Mouse (Mus musculus) embryonic fibroblast, embryonic 13.5 days (primary cell): ENCODE measurements around the gene Ints5. TPM values are rescaled to one million over a fixed set of nuclear protein-coding genes. Genes with fewer than 3 reads are reported as not detected.

ENCODE experiments used
- H3K27ac ChIP-seq: 2 replicates; pipeline ENCODE4 v1.5.1; 2012; ENCODE audit warnings: low read length, control low read depth, inconsistent platforms; ENCODE audit not compliant: insufficient read depth
- H3K4me1 ChIP-seq: 2 replicates; pipeline ENCODE4 v1.6.1; 2011; ENCODE audit warnings: low read length; ENCODE audit not compliant: control insufficient read depth, insufficient read depth
- H3K4me3 ChIP-seq: 2 replicates; pipeline ENCODE4 v1.5.1; 2011; ENCODE audit warnings: mild to moderate bottlenecking, control low read depth, low read length; ENCODE audit not compliant: insufficient read depth
- CTCF ChIP-seq: IDR thresholded peaks from 2 replicates; pipeline ENCODE4 v1.5.1; 2011; ENCODE audit warnings: mild to moderate bottlenecking, control low read depth, low read length, moderate library complexity, borderline replicate concordance; ENCODE audit not compliant: insufficient read depth
- POLR2A ChIP-seq: IDR thresholded peaks from 2 replicates; pipeline ENCODE4 v1.6.1; 2011; ENCODE audit warnings: low read depth, mild to moderate bottlenecking, control low read depth, low read length, moderate library complexity
- polyA plus RNA-seq: library from polyadenylated mRNA; stranded (reverse); fragments of >200 nt; gene quantifications from 2 replicates; pipeline ENCODE4 v1.2.4, GENCODE M21; 2011; ENCODE audit warnings: low read depth; ENCODE audit not compliant: missing spikeins, insufficient read length

Ints5 gene
- polyA plus RNA-seq, 1 experiment: 20.2 TPM

GRCm38 (mm10) chr19:8903412-8903811, 10.6 kb downstream of the Ints5 start:
- H3K4me3 ChIP-seq: no peak overlapping the region
- no peak overlapping the region for H3K27ac ChIP-seq
- H3K4me1 ChIP-seq: no peaks in the 10 kb centered on the region
- TF ChIP-seq POLR2A: no peak
- no peak for TF ChIP-seq CTCF

GRCm38 (mm10) chr19:8908531-8908930, 15.7 kb downstream of the Ints5 start:
- H3K4me1 ChIP-seq: no peaks in the 10 kb centered on the region
- TF ChIP-seq CTCF: no peak
- TF ChIP-seq POLR2A: no peak

DNA sequence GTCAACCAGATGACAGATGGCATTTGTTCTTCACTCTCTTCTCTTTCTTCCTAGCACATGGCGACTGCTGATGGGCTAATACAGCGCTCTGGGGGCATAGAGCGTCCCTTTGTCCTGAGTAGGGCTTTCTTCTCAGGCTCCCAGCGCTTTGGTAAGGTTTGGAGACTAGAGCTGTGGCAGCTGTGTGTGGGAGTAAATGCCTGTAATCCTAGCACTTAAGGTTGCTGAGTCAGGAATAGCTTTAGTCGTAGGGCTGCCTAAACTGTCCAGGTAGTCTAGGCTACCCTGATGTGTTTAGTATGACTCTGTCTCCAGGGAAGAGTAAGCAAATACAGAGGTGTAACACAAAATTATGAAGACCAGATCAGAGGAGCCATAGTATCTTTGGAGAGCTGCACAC, 19.0 kb downstream of the Ints5 start:
- Histone ChIP-seq H3K4me1 (no peaks in the 10 kb centered on the region), H3K4me3 (no peak overlapping the region), H3K27ac (no peak overlapping the region)
- TF ChIP-seq POLR2A (no peak), CTCF (no peak)

More at GRCm38 (mm10) chr19:8908531-8908930, 15.7 kb downstream of the Ints5 start:
- Histone ChIP-seq H3K4me3 (no peak overlapping the region), H3K27ac (no peak overlapping the region)

GRCm38 (mm10) chr19:8914212-8914611, 21.4 kb downstream of the Ints5 start:
- no peak overlapping the region for H3K27ac ChIP-seq
- H3K4me1 ChIP-seq: no peaks in the 10 kb centered on the region
- H3K4me3 ChIP-seq: no peak overlapping the region
- TF ChIP-seq POLR2A: no peak
- TF ChIP-seq CTCF: no peak

GRCm38 (mm10) chr19:8919000-8919399, 26.2 kb downstream of the Ints5 start:
- H3K4me3 ChIP-seq: no peak overlapping the region
- H3K4me1 ChIP-seq: 0 out of 2 replicates have a peak, but pooled peaks cover 4% of the 10 kb centered on the region
- no peak overlapping the region for H3K27ac ChIP-seq
- TF ChIP-seq CTCF (no peak), POLR2A (no peak)

GRCm38 (mm10) chr19:8919684-8920072, 26.9 kb downstream of the Ints5 start:
- no peak; the same call in 1 of the 2 replicates for TF ChIP-seq POLR2A
- TF ChIP-seq CTCF: no peak
- H3K27ac ChIP-seq: peak overlapping the region; percentile 79
- H3K4me3 ChIP-seq: 0 out of 2 replicates have a peak overlapping the region, but pooled peaks have one; percentile 7
- 0 out of 2 replicates have a peak, but pooled peaks cover 4% of the 10 kb centered on the region for H3K4me1 ChIP-seq

DNA sequence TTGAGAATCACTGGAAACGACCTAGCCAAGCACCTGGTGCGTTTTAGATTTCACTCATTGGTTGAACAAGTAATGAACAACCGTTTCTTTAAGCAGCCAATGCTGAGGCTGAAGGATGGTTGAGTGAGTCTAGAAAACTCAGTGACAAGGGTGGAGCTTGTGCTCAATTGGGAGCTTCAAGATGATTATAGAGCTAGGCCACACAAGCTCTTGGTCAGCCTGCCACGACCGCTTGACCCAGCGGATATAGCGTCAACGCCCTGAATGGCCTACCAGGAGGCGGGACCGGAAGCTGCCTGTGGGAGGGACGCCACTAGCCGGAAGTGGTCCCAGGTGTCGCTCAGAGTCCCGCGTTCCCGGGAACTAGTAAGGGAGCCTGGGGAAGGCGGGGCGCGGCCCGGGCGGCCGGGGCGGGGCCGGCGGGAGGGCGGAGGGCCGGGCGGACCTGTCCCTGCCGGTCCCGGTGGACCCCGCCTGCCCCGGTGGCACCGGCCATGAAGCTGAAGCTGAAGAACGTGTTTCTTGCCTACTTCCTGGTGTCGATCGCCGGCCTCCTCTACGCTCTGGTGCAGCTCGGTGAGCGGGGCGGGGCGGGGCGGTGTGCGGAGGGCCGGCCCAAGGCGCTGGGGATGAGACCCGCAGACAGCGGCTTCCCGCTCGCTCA, 27.4 kb downstream of the Ints5 start, which contains the start of gene B3gat3:
Gene B3gat3, plus strand, starts transcription at position 302 of the 664 bp plus-strand sequence.
- 0 out of 2 replicates have a peak, but pooled peaks cover 4% of the 10 kb centered on the region for H3K4me1 ChIP-seq
- H3K4me3 ChIP-seq: peak within 1 kb of the TSS; percentile 99
- no peak for TF ChIP-seq CTCF
- peak; percentile 93 for TF ChIP-seq POLR2A
- peak within 1 kb of the TSS; percentile 79 for H3K27ac ChIP-seq

DNA sequence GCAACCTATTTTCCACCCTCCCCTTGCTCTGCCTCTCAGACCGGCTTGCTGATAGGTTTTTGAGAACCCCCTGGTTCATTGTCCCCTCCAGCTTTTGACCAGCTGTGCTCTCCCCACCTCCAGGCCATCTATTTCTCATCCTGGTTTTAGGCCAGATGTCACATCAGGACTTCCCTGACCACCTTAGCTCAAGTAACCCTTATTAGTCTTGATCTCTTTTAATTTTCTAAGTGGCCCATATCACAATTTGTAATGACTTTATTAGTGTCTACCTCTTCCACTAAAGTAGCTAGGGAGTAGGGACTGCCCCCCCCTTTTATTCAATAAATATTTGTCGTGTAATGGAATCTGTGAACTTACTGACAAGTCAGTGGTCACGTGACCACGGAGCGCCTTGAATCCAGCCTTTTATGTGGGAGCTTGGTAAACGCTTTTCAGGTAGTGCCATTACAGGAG, 28.1 kb downstream of the Ints5 start:
- TF ChIP-seq CTCF (no peak), POLR2A (no peak)
- peak overlapping the region; percentile 79 for H3K27ac ChIP-seq
- H3K4me1 ChIP-seq: 0 out of 2 replicates have a peak, but pooled peaks cover 4% of the 10 kb centered on the region
- peak overlapping the region; percentile 99 for H3K4me3 ChIP-seq

GRCm38 (mm10) chr19:8921741-8922140, 28.9 kb downstream of the Ints5 start:
- no peak for TF ChIP-seq POLR2A
- no peak for TF ChIP-seq CTCF
- H3K27ac ChIP-seq: no peak overlapping the region
- 0 out of 2 replicates have a peak, but pooled peaks cover 4% of the 10 kb centered on the region for H3K4me1 ChIP-seq
- H3K4me3 ChIP-seq: peak overlapping the region; percentile 99

DNA sequence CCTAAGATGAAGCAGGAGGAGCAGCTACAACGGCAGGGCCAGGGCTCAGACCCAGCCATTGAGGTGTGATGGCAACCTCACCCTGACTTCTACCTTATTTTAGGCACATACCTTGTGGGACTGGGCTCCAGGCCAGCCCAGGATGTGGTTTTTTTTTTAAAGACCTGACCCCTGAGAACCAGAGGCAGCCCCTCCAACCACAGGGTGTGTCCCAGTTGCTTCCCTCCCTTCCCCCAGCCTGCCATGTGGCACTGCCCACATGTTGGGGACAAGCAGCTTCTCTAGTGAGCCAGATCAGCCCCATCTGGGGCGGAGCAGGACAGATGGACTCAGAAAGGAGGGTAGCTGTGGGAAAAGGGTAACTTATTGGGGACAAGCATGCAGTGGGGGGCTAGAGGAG, 34.0 kb downstream of the Ints5 start:
- H3K4me3 ChIP-seq: no peak overlapping the region
- no peak for TF ChIP-seq POLR2A
- TF ChIP-seq CTCF: no peak
- H3K4me1 ChIP-seq: peaks cover 7% of the 10 kb centered on the region; the same call in 1 of the 2 replicates
- H3K27ac ChIP-seq: no peak overlapping the region
